Mouse (Mus musculus): ENCODE measurements at regions not wholly inside any gene's neighbourhood (a gene's known extent, or its start where the extent isn't known, plus 50 kb on each side); places are given as distances from the start of the nearest gene placed in this dataset.

DNA sequence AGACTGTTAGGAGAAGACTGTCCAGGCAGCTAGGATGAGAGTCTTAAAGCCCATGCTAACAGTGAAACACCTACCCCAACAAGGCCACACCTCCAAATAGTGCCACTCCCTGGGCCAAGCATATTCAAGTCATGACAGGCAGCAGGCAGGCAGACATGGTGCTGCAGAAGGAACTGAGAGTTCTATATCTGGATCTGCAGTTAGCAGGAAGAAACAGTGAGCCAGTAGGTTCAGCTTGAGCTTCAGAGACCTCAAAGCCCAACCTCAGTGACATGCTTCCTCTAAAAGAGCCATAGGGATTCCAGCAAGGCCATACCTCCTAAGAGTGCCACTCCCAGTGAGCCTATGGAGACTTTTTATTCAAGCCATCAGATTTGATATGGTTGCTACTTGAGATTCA is 252.0 kb upstream of the Slc30a5 start:
- no peak for TF ChIP-seq CTCF (IDR thresholded peaks at IDR 0.05; ENCODE audit: control insufficient read depth, insufficient read depth, low read length)
- Histone ChIP-seq H3K27ac (ENCODE audit: control insufficient read depth, insufficient read depth, low read depth, low read length, poor library complexity) (no peak overlapping the region), H3K4me1 (ENCODE audit: control insufficient read depth, insufficient read depth, low read length) (no peaks in the 10 kb centered on the region), H3K4me3 (replicated peaks; ENCODE audit: control insufficient read depth, low read depth, low read length) (no peak overlapping the region)

DNA sequence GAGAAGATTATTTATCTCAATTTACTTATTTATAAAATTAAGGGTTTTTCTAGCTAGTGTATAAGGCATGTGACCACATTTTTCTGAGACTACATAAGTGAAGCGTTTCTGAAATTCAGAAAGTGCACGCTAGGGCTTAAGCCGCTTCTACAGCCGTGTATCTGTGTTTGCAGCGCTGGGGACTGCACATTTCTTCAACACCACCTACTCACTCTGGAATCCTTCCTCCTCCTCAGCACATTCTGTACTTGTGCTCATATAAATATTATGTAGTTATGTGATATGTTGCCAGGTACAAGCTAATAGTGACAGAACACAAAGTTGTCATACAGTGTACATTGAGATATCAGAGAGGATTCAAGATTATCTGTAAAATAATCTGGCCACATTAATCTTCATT is 251.0 kb upstream of the Slc30a5 start:
- no peaks in the 10 kb centered on the region for H3K4me1 ChIP-seq (ENCODE audit: control insufficient read depth, insufficient read depth, low read length)
- H3K27ac ChIP-seq (ENCODE audit: control insufficient read depth, insufficient read depth, low read depth, low read length, poor library complexity): no peak overlapping the region
- TF ChIP-seq CTCF (IDR thresholded peaks at IDR 0.05; ENCODE audit: control insufficient read depth, insufficient read depth, low read length) (no peak), POLR2A (IDR thresholded peaks at IDR 0.05; ENCODE audit: borderline replicate concordance, control insufficient read depth, low read depth, low read length) (no peak)
- 94% methylated on average over 5 of the region's 5 CpGs for WGBS
- H3K4me3 ChIP-seq (replicated peaks; ENCODE audit: control insufficient read depth, low read depth, low read length): no peak overlapping the region

- WGBS: 47% methylated on average over 1 of the region's 1 CpGs
- H3K4me1 ChIP-seq (ENCODE audit: control insufficient read depth, insufficient read depth, low read length): no peaks in the 10 kb centered on the region
- H3K27ac ChIP-seq (ENCODE audit: control insufficient read depth, insufficient read depth, low read depth, low read length, poor library complexity): no peak overlapping the region
- H3K4me3 ChIP-seq (replicated peaks; ENCODE audit: control insufficient read depth, low read depth, low read length): no peak overlapping the region
- TF ChIP-seq CTCF (IDR thresholded peaks at IDR 0.05; ENCODE audit: control insufficient read depth, insufficient read depth, low read length): no peak
- TF ChIP-seq POLR2A (IDR thresholded peaks at IDR 0.05; ENCODE audit: borderline replicate concordance, control insufficient read depth, low read depth, low read length): no peak
Observed at GRCm38 (mm10) chr13:101083416-101083815, 250.2 kb upstream of the Slc30a5 start.

- no peak overlapping the region for H3K4me3 ChIP-seq (replicated peaks; ENCODE audit: control insufficient read depth, low read depth, low read length)
- WGBS: 70% methylated on average over 6 of the region's 6 CpGs
- no peak overlapping the region for H3K27ac ChIP-seq (ENCODE audit: control insufficient read depth, insufficient read depth, low read depth, low read length, poor library complexity)
- H3K4me1 ChIP-seq (ENCODE audit: control insufficient read depth, insufficient read depth, low read length): no peaks in the 10 kb centered on the region
- TF ChIP-seq CTCF (IDR thresholded peaks at IDR 0.05; ENCODE audit: control insufficient read depth, insufficient read depth, low read length) (no peak), POLR2A (IDR thresholded peaks at IDR 0.05; ENCODE audit: borderline replicate concordance, control insufficient read depth, low read depth, low read length) (no peak)
Observed at GRCm38 (mm10) chr13:101068489-101068888, 235.3 kb upstream of the Slc30a5 start.

DNA sequence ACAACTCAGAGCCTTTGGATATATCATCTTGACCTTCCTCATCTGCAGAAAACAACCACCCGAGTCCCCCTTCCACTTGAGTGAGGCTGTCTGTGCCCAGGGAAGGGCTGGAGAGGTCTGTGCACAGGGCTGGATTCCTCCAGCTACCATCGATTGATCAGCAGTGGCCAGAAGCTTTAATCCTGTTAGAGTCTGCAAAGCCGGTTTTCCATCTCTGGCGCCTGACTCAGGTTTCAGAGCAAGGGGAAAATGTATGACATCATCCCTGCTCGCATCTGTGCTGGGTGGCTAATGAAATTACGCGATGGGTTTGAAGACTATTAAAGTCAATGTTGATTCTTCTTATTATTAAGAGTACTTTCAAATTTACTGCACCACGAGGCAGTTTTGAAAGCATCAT is 229.4 kb upstream of the Slc30a5 start:
- Histone ChIP-seq H3K27ac (ENCODE audit: control insufficient read depth, insufficient read depth, low read depth, low read length, poor library complexity) (no peak overlapping the region), H3K4me1 (ENCODE audit: control insufficient read depth, insufficient read depth, low read length) (no peaks in the 10 kb centered on the region), H3K4me3 (replicated peaks; ENCODE audit: control insufficient read depth, low read depth, low read length) (no peak overlapping the region)
- 80% methylated on average over 8 of the region's 8 CpGs for WGBS
- no peak for TF ChIP-seq POLR2A (IDR thresholded peaks at IDR 0.05; ENCODE audit: borderline replicate concordance, control insufficient read depth, low read depth, low read length)
- no peak for TF ChIP-seq CTCF (IDR thresholded peaks at IDR 0.05; ENCODE audit: control insufficient read depth, insufficient read depth, low read length)

DNA sequence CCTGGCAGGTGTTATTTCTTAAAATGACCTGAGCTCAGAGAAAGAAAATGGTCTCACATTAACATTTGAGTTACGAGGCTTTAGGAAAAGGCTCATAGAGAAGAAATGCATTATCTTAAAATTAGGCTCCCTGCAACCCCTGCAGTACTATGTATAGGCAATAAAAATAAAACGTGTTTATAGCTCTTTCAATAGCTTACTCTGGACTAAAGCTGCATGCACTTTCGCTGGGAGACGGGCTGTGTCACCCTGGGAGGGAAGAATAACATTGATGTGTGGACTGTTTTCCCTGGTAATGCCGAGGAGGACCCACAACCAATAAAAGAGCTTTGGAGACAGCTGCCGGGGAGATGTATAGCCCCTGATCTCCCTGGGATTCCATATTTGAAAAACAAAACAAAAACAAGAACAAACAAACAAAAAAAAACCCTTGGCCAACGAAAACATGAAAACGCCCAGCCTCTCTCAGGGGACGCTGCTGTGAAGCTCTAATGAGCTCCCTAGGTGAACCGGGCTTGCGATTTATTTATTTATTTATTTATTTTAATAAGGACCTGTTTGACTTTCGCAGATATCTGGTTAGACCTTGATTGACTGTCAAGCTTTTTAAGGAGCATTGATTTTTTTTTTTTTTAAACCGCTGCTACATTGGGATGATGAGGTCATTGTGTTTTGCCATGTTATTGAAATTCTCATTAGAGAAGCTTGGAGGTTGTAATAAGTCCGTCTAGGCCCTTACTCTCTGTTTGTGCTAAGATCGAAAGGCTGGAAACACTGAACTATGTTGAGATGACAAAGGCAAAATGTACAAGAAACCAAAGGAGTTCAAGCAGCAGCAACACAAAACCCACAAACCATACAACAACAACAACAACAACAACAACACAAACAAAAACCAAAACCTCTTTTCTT is 228.3 kb upstream of the Slc30a5 start:
- 84% methylated on average over 15 of the region's 15 CpGs for WGBS
- H3K4me1 ChIP-seq (ENCODE audit: control insufficient read depth, insufficient read depth, low read length): no peaks in the 10 kb centered on the region
- no peak for TF ChIP-seq CTCF (IDR thresholded peaks at IDR 0.05; ENCODE audit: control insufficient read depth, insufficient read depth, low read length)
- TF ChIP-seq POLR2A (IDR thresholded peaks at IDR 0.05; ENCODE audit: borderline replicate concordance, control insufficient read depth, low read depth, low read length): no peak
- no peak overlapping the region for H3K4me3 ChIP-seq (replicated peaks; ENCODE audit: control insufficient read depth, low read depth, low read length)
- no peak overlapping the region for H3K27ac ChIP-seq (ENCODE audit: control insufficient read depth, insufficient read depth, low read depth, low read length, poor library complexity)

DNA sequence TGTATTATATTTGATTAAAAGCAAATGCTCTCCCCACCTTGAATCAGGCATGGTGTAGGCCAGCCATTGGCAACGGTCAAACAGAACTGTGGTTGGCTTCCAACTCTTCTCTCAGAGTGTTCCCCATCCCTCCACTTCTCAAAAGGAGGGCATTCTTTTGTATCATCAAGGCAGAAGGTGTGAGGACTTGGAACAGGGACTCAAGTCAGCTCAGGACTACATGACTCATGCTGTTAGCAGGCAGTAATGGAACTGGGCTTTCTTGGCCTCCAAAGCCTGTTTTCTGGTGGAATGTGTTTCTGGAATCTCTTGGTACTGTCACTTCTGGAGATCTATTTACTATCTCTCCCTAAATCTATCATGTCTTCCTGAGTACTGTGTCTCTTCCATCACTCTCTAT is 216.3 kb upstream of the Slc30a5 start:
- WGBS: 86% methylated on average over 1 of the region's 1 CpGs
- Histone ChIP-seq H3K4me1 (ENCODE audit: control insufficient read depth, insufficient read depth, low read length) (no peaks in the 10 kb centered on the region), H3K4me3 (replicated peaks; ENCODE audit: control insufficient read depth, low read depth, low read length) (no peak overlapping the region), H3K27ac (ENCODE audit: control insufficient read depth, insufficient read depth, low read depth, low read length, poor library complexity) (no peak overlapping the region)
- TF ChIP-seq CTCF (IDR thresholded peaks at IDR 0.05; ENCODE audit: control insufficient read depth, insufficient read depth, low read length): no peak
- TF ChIP-seq POLR2A (IDR thresholded peaks at IDR 0.05; ENCODE audit: borderline replicate concordance, control insufficient read depth, low read depth, low read length): no peak

DNA sequence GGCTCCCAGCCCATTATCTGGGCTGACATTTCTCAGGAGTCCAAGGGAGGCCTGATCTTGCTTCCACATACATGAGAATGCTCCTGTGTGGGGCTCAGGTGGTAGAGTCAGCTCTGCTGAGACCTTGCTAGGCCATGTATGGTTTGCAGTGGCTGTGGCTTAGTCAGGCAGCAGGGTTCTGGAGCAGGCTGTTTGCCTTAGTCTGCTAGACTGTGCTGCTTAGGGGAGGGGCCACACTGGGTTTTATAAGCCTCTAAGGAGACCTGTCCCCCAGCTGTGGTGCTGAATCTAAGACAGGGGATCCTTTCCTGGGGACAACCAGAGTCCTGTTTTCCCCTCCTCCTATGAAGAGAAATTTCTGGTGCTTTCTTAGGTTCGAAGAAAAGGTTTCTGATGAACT is 199.4 kb upstream of the Slc30a5 start:
- TF ChIP-seq POLR2A (IDR thresholded peaks at IDR 0.05; ENCODE audit: borderline replicate concordance, control insufficient read depth, low read depth, low read length): no peak
- no peak for TF ChIP-seq CTCF (IDR thresholded peaks at IDR 0.05; ENCODE audit: control insufficient read depth, insufficient read depth, low read length)
- Histone ChIP-seq H3K4me1 (ENCODE audit: control insufficient read depth, insufficient read depth, low read length) (no peaks in the 10 kb centered on the region), H3K4me3 (replicated peaks; ENCODE audit: control insufficient read depth, low read depth, low read length) (no peak overlapping the region), H3K27ac (ENCODE audit: control insufficient read depth, insufficient read depth, low read depth, low read length, poor library complexity) (no peak overlapping the region)
- 79% methylated on average over 1 of the region's 1 CpGs for WGBS

DNA sequence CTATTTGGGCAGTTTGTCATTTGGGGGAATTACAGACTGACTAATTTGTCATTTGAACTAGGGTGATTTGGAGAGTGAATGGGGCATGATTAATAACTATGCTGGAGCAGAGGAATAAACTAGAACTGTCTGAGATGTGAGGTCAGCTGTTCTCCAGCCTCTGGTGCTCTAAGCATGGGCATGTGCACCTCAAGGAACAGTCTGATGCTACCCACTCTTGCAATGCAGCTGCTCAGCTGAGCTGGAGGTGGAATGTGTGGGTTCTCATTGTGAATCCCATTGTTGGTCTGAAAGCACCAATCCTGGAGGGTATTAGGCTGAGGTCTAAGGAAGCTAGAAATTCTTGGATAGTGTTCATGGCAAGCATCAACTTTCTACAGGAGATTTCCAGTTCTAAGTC is 192.8 kb upstream of the Slc30a5 start:
- no peak overlapping the region for H3K27ac ChIP-seq (ENCODE audit: control insufficient read depth, insufficient read depth, low read depth, low read length, poor library complexity)
- TF ChIP-seq POLR2A (IDR thresholded peaks at IDR 0.05; ENCODE audit: borderline replicate concordance, control insufficient read depth, low read depth, low read length) (no peak), CTCF (IDR thresholded peaks at IDR 0.05; ENCODE audit: control insufficient read depth, insufficient read depth, low read length) (no peak)
- H3K4me1 ChIP-seq (ENCODE audit: control insufficient read depth, insufficient read depth, low read length): no peaks in the 10 kb centered on the region
- no peak overlapping the region for H3K4me3 ChIP-seq (replicated peaks; ENCODE audit: control insufficient read depth, low read depth, low read length)
